Mouse (Mus musculus) spleen, postnatal 14 days (tissue): ENCODE measurements at regions not wholly inside any gene's neighbourhood (a gene's known extent, or its start where the extent isn't known, plus 50 kb on each side); places are given as distances from the start of the nearest gene placed in this dataset.

Source experiments
- DNase-seq, 2 experiments: peaks; one replicate each; pipeline ENCODE4 v3.0.0; 2021 to 2022; ENCODE audit warnings: low spot score in 2 of 2

DNA sequence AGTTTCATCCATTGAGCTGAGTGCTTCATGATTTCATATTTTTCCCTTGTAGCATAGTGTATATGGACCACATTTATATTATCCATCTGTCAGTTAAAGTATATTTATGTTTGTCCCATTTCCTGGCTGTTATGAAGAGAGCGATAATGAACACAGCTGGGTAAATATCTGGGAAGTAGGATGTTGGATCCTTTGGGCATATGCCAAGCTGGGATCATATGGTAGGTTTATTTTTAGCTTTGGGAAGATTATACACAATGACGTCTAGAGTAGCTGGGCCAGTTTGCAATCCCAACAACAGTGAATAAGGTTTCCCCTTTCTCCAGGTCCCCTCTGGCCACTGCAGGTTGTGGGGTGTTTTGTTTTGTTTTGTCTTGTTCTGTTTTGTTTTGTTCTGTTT is 164.5 kb downstream of the Gm765 start:
- DNase-seq: no peak

DNA sequence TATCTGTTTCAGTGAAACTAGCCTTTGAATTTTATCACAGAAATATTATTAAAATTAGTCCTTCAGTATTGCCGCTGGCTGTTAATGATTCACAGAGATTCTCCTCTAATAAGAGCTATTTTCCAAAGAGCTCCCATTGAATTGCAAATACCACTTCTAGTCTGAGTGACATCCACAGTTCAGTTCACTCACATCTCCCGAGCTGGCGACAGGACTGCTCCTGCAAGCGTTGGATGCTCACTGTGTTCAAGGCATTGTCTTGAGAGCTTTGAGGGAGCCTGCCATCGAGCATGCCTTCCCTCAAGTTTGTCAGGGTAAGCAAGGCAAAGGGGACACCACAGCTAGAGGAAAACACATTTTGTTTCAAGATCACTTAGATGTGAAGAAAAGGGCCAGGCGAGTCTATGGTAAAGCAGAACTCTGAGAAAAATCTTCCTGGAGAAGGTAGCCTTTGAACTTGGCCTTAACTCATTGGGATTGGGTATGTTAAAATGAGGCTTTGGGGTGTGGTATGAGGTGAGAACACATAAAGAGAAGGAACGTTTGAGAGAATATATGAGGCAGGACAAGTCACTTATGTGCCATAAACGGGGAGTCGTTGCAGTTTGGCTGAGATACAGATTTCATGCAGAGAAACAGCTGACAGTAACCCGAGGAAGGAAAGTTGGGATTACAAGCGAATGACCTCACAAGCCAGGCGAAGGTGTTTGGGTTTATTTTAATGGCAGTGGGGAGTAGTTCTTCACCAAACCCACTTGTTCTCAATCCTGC is 193.3 kb downstream of the Gm765 start:
- no peak for DNase-seq

GRCm38 (mm10) chr6:98147855-98148254 is 194.7 kb downstream of the Gm765 start:
- no peak for DNase-seq

DNA sequence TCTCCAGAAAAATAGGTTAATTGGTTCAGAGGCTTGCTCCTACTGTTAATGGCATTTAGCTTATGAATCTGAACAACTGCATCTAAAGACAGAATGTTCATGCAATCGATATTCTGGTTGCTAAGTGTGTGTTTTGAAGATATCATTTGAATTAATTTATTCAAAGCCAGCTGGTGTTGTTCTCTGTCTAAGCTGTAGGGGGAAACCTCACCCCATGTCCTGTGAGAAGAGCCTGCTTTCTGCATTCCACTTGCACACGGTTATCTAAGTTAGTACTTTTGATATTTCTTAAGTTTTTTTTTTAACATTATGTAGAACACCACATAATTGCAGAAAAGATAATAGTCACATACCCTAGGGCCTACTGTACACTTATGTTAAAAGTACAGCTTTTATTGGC is 209.6 kb downstream of the Gm765 start:
- DNase-seq: no peak

DNA sequence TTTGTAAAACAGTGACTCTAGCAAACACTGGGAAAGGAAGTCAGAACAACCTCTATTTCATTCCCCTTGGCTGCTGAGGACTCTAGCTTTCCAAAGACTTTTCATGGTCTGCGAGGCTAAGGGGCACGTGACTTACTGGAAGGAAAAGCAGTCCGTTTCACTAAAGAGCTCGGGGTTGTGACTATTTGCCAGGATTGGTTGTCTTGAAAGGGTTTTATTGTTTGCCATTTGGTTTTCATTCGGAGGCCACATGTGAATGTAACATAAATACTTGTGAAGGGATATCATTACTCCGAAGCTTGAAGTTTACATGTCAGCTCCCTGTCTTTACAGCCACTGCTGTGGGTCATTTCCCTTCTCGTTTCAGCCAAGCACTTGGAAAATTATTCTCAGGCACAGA is 217.1 kb downstream of the Gm765 start:
- DNase-seq: no peak

DNA sequence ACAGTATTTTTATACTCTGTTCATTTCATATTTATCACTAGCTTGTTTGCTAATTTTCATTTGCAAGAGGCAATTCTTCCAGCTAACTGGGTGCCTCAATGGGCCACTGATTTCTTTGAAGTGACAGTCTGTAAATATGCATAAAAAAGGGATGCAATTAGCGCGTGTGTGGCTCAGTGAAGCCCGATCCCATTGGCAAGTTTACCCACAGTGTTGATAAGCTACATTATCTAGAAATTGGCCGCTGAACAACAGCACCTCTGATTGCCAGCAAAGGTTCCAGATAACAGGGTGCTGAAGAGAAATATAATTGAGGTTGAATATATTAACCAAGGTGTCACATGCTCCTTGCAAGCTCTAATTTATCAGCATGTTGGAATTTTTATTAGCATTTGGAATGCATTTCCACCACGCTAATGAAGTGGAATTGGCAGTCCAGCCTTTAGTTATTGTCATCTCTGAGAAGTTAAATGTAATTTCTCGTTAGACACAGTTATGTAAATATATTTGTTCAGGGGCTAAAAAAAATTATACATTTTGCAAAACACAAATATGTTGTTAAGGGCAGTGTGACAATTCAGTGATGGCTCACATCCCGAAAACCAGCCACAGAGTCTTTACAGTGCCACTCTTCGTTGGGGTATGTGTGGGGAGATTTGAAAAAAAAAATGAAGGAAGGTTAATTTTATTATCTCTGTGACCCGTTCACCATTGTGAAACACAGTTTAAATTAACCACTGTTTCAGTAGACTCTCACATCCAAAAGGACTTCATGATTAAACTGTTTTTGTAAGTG is 224.0 kb downstream of the Gm765 start:
- DNase-seq: no peak

DNA sequence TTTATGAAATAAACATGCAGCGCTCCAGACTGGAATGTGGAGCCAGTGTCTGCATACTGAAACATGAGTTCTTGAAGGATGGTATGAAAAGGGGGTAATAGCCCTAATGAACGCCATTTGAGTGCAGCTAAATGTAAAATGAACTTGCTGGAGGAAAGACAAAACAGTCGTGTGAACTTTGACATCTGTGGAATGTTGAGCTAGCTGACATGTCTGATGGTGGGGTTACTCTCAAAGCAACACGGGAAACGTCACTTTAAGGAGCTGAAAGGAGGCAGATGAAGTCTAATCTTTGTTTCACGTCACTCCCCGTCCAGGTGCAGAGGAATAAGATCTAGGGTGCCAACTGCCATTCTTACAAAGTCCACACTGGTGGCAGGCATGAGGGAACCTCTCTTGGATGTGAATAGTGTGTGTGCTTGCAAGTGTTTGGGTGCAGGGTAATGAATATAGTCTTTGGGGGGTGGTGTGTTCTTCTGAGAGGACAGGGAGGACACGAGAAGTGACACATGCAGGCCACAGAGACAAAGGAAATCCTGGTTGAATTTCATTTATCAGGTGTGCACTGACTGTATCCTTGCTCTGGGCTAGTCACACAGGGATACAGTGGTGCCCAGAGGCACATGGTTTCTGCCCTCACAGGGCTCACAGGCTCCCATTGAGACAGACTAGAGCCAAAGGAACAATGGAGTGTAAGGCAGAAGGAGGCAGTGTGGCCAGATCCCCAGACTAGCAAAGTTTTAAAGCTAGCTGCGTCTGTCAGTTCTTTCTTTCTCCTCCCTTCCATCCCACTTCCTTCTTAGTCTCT is 228.0 kb downstream of the Gm765 start:
- no peak for DNase-seq

DNA sequence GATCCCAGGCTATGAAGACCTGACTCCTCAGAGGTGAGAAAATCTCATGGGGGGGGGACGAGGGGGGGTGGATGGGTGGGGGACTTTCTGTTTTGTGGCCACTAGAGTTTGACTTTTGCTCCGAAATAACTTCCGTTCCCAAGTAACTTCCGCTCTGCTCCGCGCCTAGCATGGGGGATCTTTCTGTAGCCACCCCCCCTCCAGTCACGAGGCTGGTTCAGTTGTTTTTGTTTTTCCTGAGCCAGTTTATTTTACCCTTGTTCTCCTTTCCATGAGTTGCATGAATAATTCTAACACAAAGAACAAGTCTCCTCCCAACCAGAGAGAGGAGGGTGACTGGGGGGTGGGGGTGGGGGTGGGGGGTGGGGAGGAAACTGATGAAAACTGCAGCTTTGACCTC is 228.8 kb downstream of the Gm765 start:
- no peak for DNase-seq

DNA sequence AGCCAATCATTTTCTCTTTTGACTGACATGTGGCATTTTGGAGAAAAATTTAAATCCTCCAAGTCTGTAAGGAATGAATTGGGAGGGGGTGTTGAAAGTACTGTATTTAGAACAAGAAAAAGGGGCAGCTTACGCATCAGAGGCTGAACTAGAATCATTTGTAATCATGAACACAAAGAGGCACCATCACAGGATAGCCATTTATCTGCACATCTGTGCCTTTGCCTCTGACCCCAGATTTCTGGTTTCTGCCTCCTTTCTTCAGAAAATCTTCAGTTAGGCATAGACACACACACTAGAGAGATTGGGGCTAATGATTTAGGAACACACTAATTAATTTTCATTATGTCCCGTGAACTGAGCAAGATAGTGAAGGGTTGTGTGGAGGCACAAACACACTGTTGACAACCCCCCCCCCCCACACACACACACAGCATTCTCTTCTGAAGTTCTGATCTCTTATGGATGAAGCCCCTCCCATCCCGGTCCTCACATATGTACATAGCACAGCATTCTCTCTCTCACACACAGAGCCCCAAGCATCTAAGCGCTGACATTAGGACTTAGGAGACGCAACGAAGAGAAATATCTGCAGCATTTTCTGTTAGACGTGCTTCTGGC is 229.9 kb downstream of the Gm765 start:
- no peak for DNase-seq

- no peak for DNase-seq
These were observed 235.4 kb downstream of the Gm765 start for GRCm38 (mm10) chr6:98107123-98107522.

DNA sequence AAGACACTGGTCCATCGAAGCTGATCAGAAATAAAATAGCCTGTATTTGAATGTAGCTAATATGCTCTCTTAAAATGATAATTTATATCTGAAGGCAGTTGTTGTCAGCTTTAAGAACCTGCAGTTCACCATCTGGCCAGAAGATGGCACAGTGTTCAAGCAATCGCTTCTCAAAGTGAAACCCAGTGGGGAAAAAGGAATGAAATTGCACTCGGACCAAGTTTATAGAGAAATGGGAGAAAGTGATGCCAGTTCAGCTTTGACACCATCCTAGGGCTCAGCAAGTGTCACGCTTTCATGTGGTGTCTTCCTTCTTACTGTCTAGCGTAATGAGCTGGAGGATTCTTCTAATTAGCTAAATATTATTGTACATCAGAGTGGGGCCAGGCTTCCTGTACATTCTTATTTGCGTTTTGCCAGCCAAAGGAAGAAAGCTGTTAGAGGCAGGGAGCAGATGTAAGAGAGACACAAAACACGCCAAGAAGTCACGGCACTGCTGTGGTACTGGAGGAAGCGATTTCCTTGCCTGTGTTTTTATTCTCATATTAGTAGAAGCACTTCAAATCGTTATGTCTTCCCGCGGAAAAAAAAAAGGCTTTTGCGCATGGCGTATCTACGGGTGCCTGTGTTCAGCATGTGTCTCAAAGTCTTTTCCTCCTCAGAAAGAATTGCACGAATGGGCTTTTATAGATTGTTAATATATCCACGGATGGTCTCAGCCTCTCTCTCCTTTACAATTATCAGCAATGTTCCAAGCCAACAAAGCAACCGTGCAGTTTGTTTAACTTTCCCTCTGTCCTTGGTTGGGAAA is 237.1 kb downstream of the Gm765 start:
- DNase-seq: peak; percentile 44 to 61

DNA sequence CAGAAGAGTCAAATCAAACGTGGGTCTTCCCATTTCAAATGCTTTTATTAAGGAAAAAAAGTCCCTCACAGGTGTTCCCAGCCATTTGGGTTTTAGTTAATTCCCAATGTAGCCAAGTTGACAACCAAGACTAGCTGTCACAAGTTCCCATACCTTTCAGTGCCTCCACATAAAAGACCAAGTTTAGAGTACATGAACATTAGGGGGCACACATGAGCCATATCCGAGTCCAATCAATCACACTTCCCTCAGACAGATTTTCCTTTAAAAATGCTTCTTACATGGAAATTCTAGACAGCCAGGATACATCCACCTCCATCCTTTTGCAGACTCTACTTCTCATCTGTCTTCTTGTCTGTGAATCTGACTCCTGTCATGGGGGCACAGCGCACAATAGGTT is 238.1 kb downstream of the Gm765 start:
- DNase-seq: no peak

DNA sequence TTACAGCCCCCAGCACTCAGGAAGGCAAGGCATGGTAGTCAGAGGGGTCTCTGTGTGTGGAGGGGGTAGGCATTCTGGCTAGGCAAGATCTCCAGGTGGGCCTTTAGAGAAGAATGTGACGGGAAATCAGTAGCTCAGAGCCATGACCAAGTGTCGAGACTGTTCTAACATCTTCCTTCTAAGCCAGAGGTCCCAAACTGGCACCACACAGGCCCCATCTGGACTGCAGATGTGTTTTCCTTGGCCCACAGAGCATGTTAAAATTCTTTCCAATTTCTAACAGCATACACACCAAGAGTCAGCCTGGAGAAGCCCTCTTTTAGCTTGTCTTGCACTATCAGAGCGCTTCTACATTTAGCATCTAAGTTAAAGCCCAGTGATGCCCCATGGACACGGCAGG is 241.5 kb downstream of the Gm765 start:
- no peak for DNase-seq

GRCm38 (mm10) chr6:98099126-98099525 is 243.4 kb downstream of the Gm765 start:
- DNase-seq: no peak

GRCm38 (mm10) chr6:98095243-98095642 is 247.3 kb downstream of the Gm765 start:
- DNase-seq: no peak

DNA sequence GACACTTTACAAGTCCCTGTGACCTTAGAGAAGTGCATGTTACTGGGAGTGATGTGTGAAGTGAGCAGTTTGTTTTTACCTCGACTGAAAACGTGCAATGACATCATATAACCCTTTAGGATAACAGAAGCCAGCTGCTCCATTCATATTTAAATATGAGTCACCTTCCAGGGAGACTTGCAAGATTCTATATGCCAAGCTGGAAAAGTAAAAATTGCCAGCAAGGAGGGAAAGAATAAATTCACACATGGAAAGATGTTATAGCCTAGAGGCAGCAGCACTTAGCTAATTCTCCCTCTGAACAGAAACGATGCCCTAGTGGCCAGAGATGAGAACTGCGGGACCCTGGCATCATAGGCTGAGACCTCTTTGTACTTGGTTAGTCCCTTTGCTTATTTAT is 253.4 kb downstream of the Gm765 start:
- DNase-seq: no peak

DNA sequence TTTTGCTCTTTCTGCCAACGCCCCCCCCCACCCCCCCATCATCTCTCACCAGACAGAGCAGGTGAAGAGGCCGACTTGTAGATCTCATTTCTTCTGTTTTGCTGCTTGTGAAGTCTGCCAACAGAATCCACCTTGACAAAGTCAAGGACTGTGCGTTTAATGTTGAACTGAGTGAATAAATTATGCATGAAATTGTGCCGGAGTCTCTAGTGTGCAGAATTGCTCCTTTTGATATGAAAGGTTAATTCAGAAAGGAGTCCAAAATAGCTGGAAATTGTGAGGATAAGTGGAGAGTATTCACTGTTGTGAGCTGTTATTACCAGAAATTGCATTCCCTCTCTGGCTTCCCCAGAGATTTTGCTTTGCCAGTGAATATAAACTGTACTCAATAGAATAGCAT is 262.5 kb downstream of the Gm765 start:
- no peak for DNase-seq
